Mouse (Mus musculus) heart, postnatal 0 days (tissue): Measurements from ENCODE around the gene H2afj.

Source experiments
- CTCF ChIP-seq: IDR thresholded peaks from 2 replicates; pipeline ENCODE4 v1.5.1; 2016; ENCODE audit warnings: antibody characterized with exemption, control low read depth, low read depth
- EP300 ChIP-seq: IDR thresholded peaks from 2 replicates; pipeline ENCODE4 v1.6.1; 2016; ENCODE audit warnings: antibody characterized with exemption, low read depth

DNA sequence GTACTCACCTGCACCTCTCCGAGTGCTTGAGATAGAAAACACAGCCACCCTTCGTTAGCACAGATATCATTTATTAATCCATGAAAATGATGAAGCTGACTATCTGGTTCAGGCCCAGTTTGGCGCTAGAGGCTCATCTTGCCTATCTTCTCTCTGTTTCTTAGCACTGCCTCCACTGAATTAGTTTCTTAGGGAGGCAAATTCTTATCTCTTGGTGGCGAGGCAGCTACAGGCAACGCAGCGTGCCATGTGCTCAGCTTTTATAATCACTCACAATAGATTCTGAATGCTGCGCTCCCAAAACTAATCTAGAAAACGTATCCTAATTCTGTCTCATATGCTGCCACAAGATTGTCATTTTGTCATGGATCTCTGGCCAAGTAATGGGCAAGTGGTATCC is 40.4 kb downstream of the H2afj start:
- TF ChIP-seq CTCF (no peak), EP300 (no peak)
